Mouse (Mus musculus) myocyte (in vitro differentiated cells): ENCODE measurements around the gene Gnpnat1. TPM values are rescaled to one million over a fixed set of nuclear protein-coding genes. Genes with fewer than 3 reads are reported as not detected.

Experiments
- H3K27me3 ChIP-seq: one replicate; pipeline ENCODE4 v1.6.1; 2011; ENCODE audit not compliant: control insufficient read depth, insufficient read depth, insufficient read length
- H3K36me3 ChIP-seq: one replicate; pipeline ENCODE4 v1.6.1; 2011; ENCODE audit not compliant: control insufficient read depth, insufficient read depth
- H3K4me2 ChIP-seq: one replicate; pipeline ENCODE4 v1.6.1; 2011; ENCODE audit warnings: low read depth, control low read depth
- H3K4me3 ChIP-seq: one replicate; pipeline ENCODE4 v1.5.1; 2011; ENCODE audit warnings: mild to moderate bottlenecking, control low read depth, moderate library complexity
- H3K79me2 ChIP-seq: one replicate; pipeline ENCODE4 v1.6.1; 2011; ENCODE audit not compliant: control insufficient read depth, insufficient read depth
- H3ac ChIP-seq: one replicate; pipeline ENCODE4 v1.6.1; 2011; ENCODE audit not compliant: control insufficient read depth, insufficient read length
- CEBPB ChIP-seq: IDR thresholded peaks from 2 replicates; pipeline ENCODE4 v1.6.1; 2011; ENCODE audit warnings: mild to moderate bottlenecking, moderate library complexity; ENCODE audit not compliant: poor library complexity, insufficient read depth, severe bottlenecking
- E2F4 ChIP-seq: IDR thresholded peaks from one replicate; pipeline ENCODE4 v1.6.1; 2011; ENCODE audit warnings: mild to moderate bottlenecking, control low read depth, moderate library complexity; ENCODE audit not compliant: insufficient read depth
- MAX ChIP-seq: IDR thresholded peaks from one replicate; pipeline ENCODE4 v1.6.1; 2011; ENCODE audit warnings: low read depth, mild to moderate bottlenecking, control low read depth
- MYOD1 ChIP-seq, 3 experiments: IDR thresholded peaks; one replicate each; pipeline ENCODE4 v1.6.1; 2011; ENCODE audit warnings: control low read depth in 2 of 3, low read depth in 2 of 3, mild to moderate bottlenecking in 2 of 3, moderate library complexity in 1 of 3; ENCODE audit not compliant: insufficient read length in 2 of 3, control insufficient read depth in 1 of 3
- MYOG ChIP-seq, 3 experiments: IDR thresholded peaks; one replicate each; pipeline ENCODE4 v1.6.1; 2011; ENCODE audit warnings: control low read depth in 2 of 3, low read depth in 2 of 3, mild to moderate bottlenecking in 2 of 3; ENCODE audit not compliant: insufficient read length in 2 of 3, control insufficient read depth in 1 of 3, insufficient read depth in 1 of 3
- POLR2A ChIP-seq: IDR thresholded peaks from one replicate; pipeline ENCODE4 v1.6.1; 2011; ENCODE audit warnings: low read depth, mild to moderate bottlenecking, control low read depth, moderate library complexity; ENCODE audit not compliant: insufficient read length
- POLR2AphosphoS2 ChIP-seq: IDR thresholded peaks from one replicate; pipeline ENCODE4 v1.6.1; 2011; ENCODE audit warnings: low read depth, control low read depth; ENCODE audit not compliant: insufficient read length
- REST ChIP-seq: IDR thresholded peaks from one replicate; pipeline ENCODE4 v1.6.1; 2011; ENCODE audit warnings: mild to moderate bottlenecking, control low read depth, moderate library complexity; ENCODE audit not compliant: insufficient read depth, insufficient read length
- SRF ChIP-seq: IDR thresholded peaks from one replicate; pipeline ENCODE4 v1.6.1; 2011; ENCODE audit warnings: low read depth; ENCODE audit not compliant: control insufficient read depth, insufficient read length
- TCF12 ChIP-seq: IDR thresholded peaks from one replicate; pipeline ENCODE4 v1.6.1; 2011; ENCODE audit warnings: mild to moderate bottlenecking, control low read depth; ENCODE audit not compliant: poor library complexity, insufficient read depth, severe bottlenecking
- TCF3 ChIP-seq: IDR thresholded peaks from one replicate; pipeline ENCODE4 v1.6.1; 2011; ENCODE audit warnings: low read depth, control low read depth; ENCODE audit not compliant: insufficient read length
- USF1 ChIP-seq: IDR thresholded peaks from one replicate; pipeline ENCODE4 v1.6.1; 2011; ENCODE audit warnings: low read depth, mild to moderate bottlenecking, control low read depth, moderate library complexity
- polyA plus RNA-seq: library from polyadenylated mRNA; unstranded; fragments of >200 nt; fragmentation: generic; extraction: Trizol; gene quantifications from one replicate; pipeline ENCODE4 v1.2.1, GENCODE M21; 2012; ENCODE audit warnings: missing spikeins

Gene Gnpnat1
- polyA plus RNA-seq, 1 experiment, result 33.9 TPM

DNA sequence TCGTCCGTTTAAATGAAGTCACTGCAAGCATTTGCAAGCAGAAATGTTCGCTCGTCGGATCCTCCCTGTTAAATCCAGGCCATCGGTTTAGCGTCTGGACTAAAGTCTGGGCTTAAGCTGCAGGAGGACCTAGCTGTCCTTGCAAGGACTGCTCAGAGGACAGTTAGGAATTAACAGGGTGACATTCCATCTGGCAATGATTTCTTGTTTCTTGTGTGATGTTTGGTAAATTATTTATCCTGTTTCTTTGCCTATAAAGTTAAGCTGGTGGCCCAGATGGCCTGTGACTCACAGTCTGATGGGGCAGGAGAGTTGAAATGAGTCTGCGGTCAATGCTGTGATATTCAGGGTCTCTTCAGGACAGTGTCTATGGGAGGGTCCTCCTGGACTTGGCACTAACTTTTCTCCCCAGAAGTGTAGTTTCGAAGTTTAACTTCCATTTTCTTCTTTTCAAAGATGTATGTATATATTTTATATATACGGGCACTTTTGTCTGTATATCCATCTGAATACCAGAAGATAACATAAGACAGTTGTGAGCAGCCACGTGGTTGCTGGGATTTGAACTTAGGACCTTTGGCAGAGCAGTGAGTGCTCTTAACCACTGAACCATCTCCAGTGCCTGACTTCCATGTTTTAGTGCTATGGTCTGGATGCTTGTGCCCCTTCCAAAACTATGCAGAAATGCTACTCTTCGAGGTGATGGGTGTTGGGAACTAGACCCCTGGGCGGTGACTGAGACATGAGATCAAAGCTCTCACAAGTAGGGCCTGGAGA, 25.5 kb upstream of the Gnpnat1 start:
- no peaks in the 10 kb centered on the region for H3K36me3 ChIP-seq
- H3K4me2 ChIP-seq, result no peak overlapping the region
- H3K79me2 ChIP-seq, result no peaks in the 10 kb centered on the region
- H3ac ChIP-seq, result no peak overlapping the region
- TF ChIP-seq POLR2AphosphoS2 (no peak), MAX (no peak), MYOG (IDR thresholded peaks at IDR 0.05; ENCODE audit: control insufficient read depth in 1 of 3, insufficient read depth in 1 of 3, insufficient read length in 2 of 3, low read depth in 2 of 3) (no peak), TCF3 (no peak), USF1 (no peak), CEBPB (no peak), POLR2A (no peak), TCF12 (no peak), E2F4 (no peak), REST (no peak), MYOD1 (IDR thresholded peaks at IDR 0.05; ENCODE audit: control insufficient read depth in 1 of 3, insufficient read length in 2 of 3, low read depth in 2 of 3) (no peak), SRF (no peak)
- H3K4me3 ChIP-seq, result no peak overlapping the region
- no peaks in the 10 kb centered on the region for H3K27me3 ChIP-seq

DNA sequence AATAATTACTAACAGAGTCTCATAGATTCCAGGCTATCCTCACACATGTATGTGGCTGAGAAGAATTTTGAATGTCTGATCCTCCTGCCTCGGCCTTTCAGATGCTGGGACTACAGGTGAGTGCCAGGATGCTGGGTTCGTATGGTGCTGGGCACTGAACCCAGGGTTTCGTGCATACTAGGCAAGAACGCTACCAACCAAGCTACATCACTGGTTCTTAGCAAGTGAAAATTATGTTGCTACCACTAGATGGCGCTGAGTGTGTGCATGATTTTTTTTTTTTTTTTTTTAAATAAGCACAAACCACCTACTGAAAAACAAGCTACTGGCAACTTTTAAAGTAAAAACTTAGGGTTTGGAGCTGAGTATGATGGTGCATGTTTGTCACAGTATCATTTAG, 18.5 kb upstream of the Gnpnat1 start:
- H3ac ChIP-seq, result no peak overlapping the region
- no peaks in the 10 kb centered on the region for H3K79me2 ChIP-seq
- TF ChIP-seq TCF3, result no peak
- no peak for TF ChIP-seq MYOD1 (IDR thresholded peaks at IDR 0.05; ENCODE audit: control insufficient read depth in 1 of 3, insufficient read length in 2 of 3, low read depth in 2 of 3)
- TF ChIP-seq E2F4, result no peak
- no peak for TF ChIP-seq REST
- no peak for TF ChIP-seq MAX
- no peak for TF ChIP-seq CEBPB
- TF ChIP-seq USF1, result no peak
- no peak for TF ChIP-seq POLR2A
- no peak for TF ChIP-seq SRF
- TF ChIP-seq POLR2AphosphoS2, result no peak
- TF ChIP-seq TCF12, result no peak
- no peak for TF ChIP-seq MYOG (IDR thresholded peaks at IDR 0.05; ENCODE audit: control insufficient read depth in 1 of 3, insufficient read depth in 1 of 3, insufficient read length in 2 of 3, low read depth in 2 of 3)
- H3K27me3 ChIP-seq, result peaks cover 6% of the 10 kb centered on the region
- no peak overlapping the region for H3K4me3 ChIP-seq
- no peaks in the 10 kb centered on the region for H3K36me3 ChIP-seq
- no peak overlapping the region for H3K4me2 ChIP-seq

DNA sequence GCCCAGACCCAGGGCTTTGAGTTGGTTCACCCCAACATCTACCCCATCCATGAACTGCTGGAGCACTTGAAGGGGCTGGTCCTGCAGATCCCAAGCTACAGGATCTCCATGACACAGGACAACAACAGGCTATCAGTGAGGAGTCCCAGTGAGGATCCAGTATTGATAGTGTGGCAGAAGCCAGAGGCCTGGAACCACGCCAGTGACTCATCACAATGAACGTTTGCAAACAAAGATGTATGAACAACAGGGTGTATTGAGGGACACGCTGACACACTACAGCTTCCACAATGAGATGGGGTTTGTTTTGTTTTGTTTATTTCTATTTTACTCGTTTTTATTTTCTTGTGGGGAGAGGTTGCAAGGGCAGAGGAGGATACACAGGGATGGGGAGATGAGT, 17.7 kb upstream of the Gnpnat1 start:
- Histone ChIP-seq H3K4me2 (no peak overlapping the region), H3K27me3 (peaks cover 6% of the 10 kb centered on the region), H3ac (no peak overlapping the region), H3K79me2 (no peaks in the 10 kb centered on the region), H3K4me3 (no peak overlapping the region), H3K36me3 (no peaks in the 10 kb centered on the region)
- TF ChIP-seq USF1 (no peak), REST (no peak), MAX (no peak), POLR2AphosphoS2 (no peak), TCF12 (no peak), SRF (no peak), CEBPB (no peak), MYOG (IDR thresholded peaks at IDR 0.05; ENCODE audit: control insufficient read depth in 1 of 3, insufficient read depth in 1 of 3, insufficient read length in 2 of 3, low read depth in 2 of 3) (no peak), POLR2A (no peak), E2F4 (no peak), TCF3 (no peak)

DNA sequence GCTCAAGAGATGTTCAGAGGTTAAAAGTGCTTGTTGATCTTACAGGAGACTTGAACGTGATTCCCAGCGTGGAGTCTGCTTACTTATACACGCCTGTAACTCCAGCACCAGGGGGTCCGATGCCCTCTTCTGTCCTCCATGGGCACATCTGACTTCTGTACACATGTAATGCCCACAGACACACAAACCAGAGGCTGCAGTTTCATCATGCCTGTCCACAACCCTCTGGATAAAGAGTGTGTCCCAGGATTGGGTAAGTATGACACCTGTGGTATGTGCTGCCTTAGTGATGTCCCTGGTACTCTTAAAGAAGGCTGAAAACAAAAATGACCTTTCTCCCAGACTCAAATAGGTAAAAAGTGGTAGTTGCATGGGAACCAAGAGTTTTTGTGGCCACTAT, 14.6 kb upstream of the Gnpnat1 start:
- TF ChIP-seq CEBPB, result no peak
- TF ChIP-seq POLR2AphosphoS2, result no peak
- no peak for TF ChIP-seq E2F4
- no peak for TF ChIP-seq SRF
- no peak for TF ChIP-seq REST
- no peak for TF ChIP-seq USF1
- no peak for TF ChIP-seq TCF3
- TF ChIP-seq MAX, result no peak
- TF ChIP-seq TCF12, result no peak
- no peak for TF ChIP-seq MYOD1 (IDR thresholded peaks at IDR 0.05; ENCODE audit: control insufficient read depth in 1 of 3, insufficient read length in 2 of 3, low read depth in 2 of 3)
- Histone ChIP-seq H3ac (no peak overlapping the region), H3K27me3 (peaks cover 6% of the 10 kb centered on the region)

More for the DNA sequence above, 14.6 kb upstream of the Gnpnat1 start:
- Histone ChIP-seq H3K4me2 (no peak overlapping the region), H3K36me3 (no peaks in the 10 kb centered on the region), H3K4me3 (no peak overlapping the region), H3K79me2 (no peaks in the 10 kb centered on the region)
